Comparison of ENCODE assay signal across 8 mouse cellular contexts in genomic region chr16:92825908-92826650, GRCm38 (mm10). TPM values are rescaled to one million over a fixed set of nuclear protein-coding genes. Genes with fewer than 3 reads are reported as not detected.
DNase-seq lines count a peak whose midpoint lies in the region; ATAC-seq lines count a peak whose summit lies in the region.

TSS of gene Runx1 (minus strand) at chr16:92826149.

- no peaks in the 10 kb centered on the region for H3K36me3 ChIP-seq in forebrain, embryonic 13.5 days (ENCODE audit: poor library complexity, severe bottlenecking)

- WGBS in forebrain, embryonic 13.5 days = 91% methylated on average over 11 of the region's 11 CpGs

- H3K4me1 ChIP-seq in forebrain, embryonic 13.5 days = peaks cover 27% of the 10 kb centered on the region

- DNase-seq in adrenal gland, postnatal 14 days = peak; percentile 27
- DNase-seq in adrenal gland, adult 18-20 months (ENCODE audit: low spot score in 2 of 2) = no peak
- peak; percentile 94 for DNase-seq in CD4-positive helper T cell, adult 2 months (ENCODE audit: low read depth, low spot score)
- peak; percentile 86 for DNase-seq in fibroblast of lung, adult 2 months (ENCODE audit: low read depth)
- peak; percentile 75 for DNase-seq in lung, postnatal 25 days (ENCODE audit: low spot score)
- DNase-seq in thymus, postnatal 10 days (ENCODE audit: low spot score in 2 of 2) = peak; percentile 80 to 81
- DNase-seq in ovary, postnatal 14 days (ENCODE audit: low spot score) = no peak

- H3K27ac ChIP-seq in forebrain, embryonic 13.5 days = no peak within 1 kb of the TSS

- no peak within 1 kb of the TSS for H3K4me2 ChIP-seq in forebrain, embryonic 13.5 days

- H3K27me3 ChIP-seq in forebrain, embryonic 13.5 days = no peaks in the 10 kb centered on the region; the same call in 1 of the 2 replicates

- H3K4me3 ChIP-seq in forebrain, embryonic 13.5 days = no peak within 1 kb of the TSS

- H3K9ac ChIP-seq in forebrain, embryonic 13.5 days = no peak within 1 kb of the TSS

- no peaks in the 10 kb centered on the region for H3K9me3 ChIP-seq in forebrain, embryonic 13.5 days (replicated peaks)

- no peak for ATAC-seq in forebrain, embryonic 13.5 days

RNA-seq across cellular contexts. Expression of gene Runx1, which starts in this region (rescaled TPM):
- total RNA-seq in adrenal gland, postnatal 14 days (2021) = 4.7 and 9.5 TPM in 2 replicates
- 1 to 10 TPM; 3.5 to 4.5 TPM for total RNA-seq in adrenal gland, adult 18-20 months (2021)
- 0.29 and 0.30 TPM in 2 replicates for polyA plus RNA-seq in forebrain, embryonic 13.5 days (2015; fragmentation: Nextera tagmentation; extraction: Ambion mirVana)

Comparison
In these comparisons a context has a peak if more than half of its experiments do, and no peak if none do; other contexts are left out.
1. DNase-seq: peak in adrenal gland, postnatal 14 days (single experiment), CD4-positive helper T cell, adult 2 months (single experiment), fibroblast of lung, adult 2 months (single experiment), lung, postnatal 25 days (single experiment) and thymus, postnatal 10 days (2 of 2); none in adrenal gland, adult 18-20 months (0 of 2) and ovary, postnatal 14 days (single experiment).